Mouse (Mus musculus) lung, embryonic 14.5 days (tissue): ENCODE measurements around the gene Pirt. TPM values are rescaled to one million over a fixed set of nuclear protein-coding genes. Genes with fewer than 3 reads are reported as not detected.

Source experiments
- ATAC-seq: fragments of 200-750 bp; cut with Nextera tagmentation; 2 replicates; pipeline ENCODE4 v1.8.0; 2017; ENCODE audit warnings: mild to moderate bottlenecking, moderate TSS enrichment, moderate library complexity; ENCODE audit not compliant: insufficient read depth
- DNase-seq: peaks from one replicate; pipeline ENCODE4 v3.0.0-alpha.2; 2015
- H3K27ac ChIP-seq: fragments of 300-500 bp; sonication (generic); 2 replicates; pipeline ENCODE4 v1.5.1; 2014; ENCODE audit warnings: low read depth, mild to moderate bottlenecking, moderate library complexity
- H3K27me3 ChIP-seq: fragments of 300-500 bp; sonication (generic); 2 replicates; pipeline ENCODE4 v1.6.1; 2014; ENCODE audit warnings: low read length, control low read depth; ENCODE audit not compliant: insufficient read depth
- H3K36me3 ChIP-seq: fragments of 300-500 bp; sonication (generic); 2 replicates; pipeline ENCODE4 v1.6.1; 2014; ENCODE audit warnings: control low read depth; ENCODE audit not compliant: insufficient read depth
- H3K4me1 ChIP-seq: fragments of 300-500 bp; sonication (generic); 2 replicates; pipeline ENCODE4 v1.6.1; 2014; ENCODE audit warnings: antibody characterized with exemption, control low read depth; ENCODE audit not compliant: insufficient read depth
- H3K4me2 ChIP-seq: fragments of 300-500 bp; sonication (generic); 2 replicates; pipeline ENCODE4 v1.6.1; 2014; ENCODE audit warnings: mild to moderate bottlenecking
- H3K4me3 ChIP-seq: fragments of 300-500 bp; sonication (generic); 2 replicates; pipeline ENCODE4 v1.5.1; 2014; ENCODE audit warnings: low read depth, low read length
- H3K9ac ChIP-seq: fragments of 300-500 bp; sonication (generic); 2 replicates; pipeline ENCODE4 v1.6.1; 2014
- H3K9me3 ChIP-seq: fragments of 300-500 bp; sonication (generic); 2 replicates; pipeline ENCODE4 v1.6.1; 2016; ENCODE audit warnings: low read depth, low read length, control low read depth
- CTCF ChIP-seq: IDR thresholded peaks from 2 replicates; pipeline ENCODE4 v1.5.1; 2016; ENCODE audit warnings: antibody characterized with exemption, low read depth
- WGBS: fragments of 180-500 bp; shearing (Covaris S2); extraction: QIAGEN DNeasy Blood & Tissue Kit; methylation state at CpG from one replicate; pipeline ENCODE4 v1.1.7; 2014; 5-methylcytosine and 5-hydroxymethylcytosine counted together
- polyA plus RNA-seq: library from polyadenylated mRNA; unstranded; fragments of >200 nt; fragmentation: Nextera tagmentation; extraction: Ambion mirVana; gene quantifications from 2 replicates; pipeline ENCODE4 v1.2.1, GENCODE M21; 2014

Gene Pirt
- polyA plus RNA-seq, 1 experiment from 2014 or later = 0.29 TPM

DNA sequence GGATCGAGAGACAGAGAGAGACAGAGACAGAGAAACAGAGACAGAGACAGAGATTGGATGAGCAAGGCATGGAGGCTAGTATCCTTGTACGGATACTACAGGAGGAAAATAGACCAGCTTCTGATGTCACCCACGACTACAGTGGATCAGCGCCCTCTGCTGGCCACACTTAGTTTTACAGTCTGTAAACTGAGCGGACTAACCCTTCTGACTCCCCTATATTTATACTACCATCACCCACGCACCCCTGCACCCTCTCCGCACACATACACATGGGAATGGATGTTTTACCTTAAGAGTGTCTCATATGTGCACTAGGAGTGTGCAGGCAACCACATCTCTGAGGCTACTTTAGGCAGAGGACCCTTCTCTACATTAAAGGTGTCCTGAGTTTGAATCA, 12.4 kb upstream of the Pirt start:
- peak; percentile 85 for TF ChIP-seq CTCF
- Histone ChIP-seq H3K27me3 (no peaks in the 10 kb centered on the region), H3K36me3 (no peaks in the 10 kb centered on the region), H3K4me3 (no peak overlapping the region), H3K4me2 (no peak overlapping the region), H3K9ac (no peak overlapping the region), H3K4me1 (no peaks in the 10 kb centered on the region), H3K27ac (no peak overlapping the region), H3K9me3 (no peaks in the 10 kb centered on the region)
- peak; percentile 88 for DNase-seq
- WGBS = 15% methylated on average over 7 of the region's 7 CpGs
- no peak for ATAC-seq

DNA sequence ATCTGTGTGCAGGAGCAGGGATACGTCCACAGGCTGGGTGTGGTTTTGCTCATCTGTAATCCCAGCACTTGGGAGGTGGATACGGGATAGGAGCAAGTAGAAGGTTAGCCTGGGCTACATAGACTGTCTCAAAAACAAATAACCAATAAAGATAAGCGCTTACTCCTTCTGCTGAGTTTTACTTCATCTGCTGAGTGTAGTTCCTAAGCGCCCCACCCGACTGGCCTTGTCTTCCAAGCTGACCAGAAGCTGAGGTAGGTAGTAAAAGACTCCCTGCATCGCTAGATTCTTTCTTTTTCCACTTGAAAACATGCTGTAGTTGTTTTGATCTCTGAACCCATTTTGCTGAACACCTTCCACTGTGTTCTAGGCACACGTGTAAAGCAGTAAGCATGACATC, 9.0 kb upstream of the Pirt start:
- H3K27me3 ChIP-seq = no peaks in the 10 kb centered on the region
- H3K9me3 ChIP-seq = no peaks in the 10 kb centered on the region
- no peak overlapping the region for H3K9ac ChIP-seq
- TF ChIP-seq CTCF = no peak
- H3K4me2 ChIP-seq = no peak overlapping the region
- H3K27ac ChIP-seq = no peak overlapping the region
- no peaks in the 10 kb centered on the region for H3K36me3 ChIP-seq
- WGBS = 86% methylated on average over 7 of the region's 7 CpGs
- ATAC-seq (no peak), DNase-seq (no peak)
- no peaks in the 10 kb centered on the region for H3K4me1 ChIP-seq
- H3K4me3 ChIP-seq = no peak overlapping the region

DNA sequence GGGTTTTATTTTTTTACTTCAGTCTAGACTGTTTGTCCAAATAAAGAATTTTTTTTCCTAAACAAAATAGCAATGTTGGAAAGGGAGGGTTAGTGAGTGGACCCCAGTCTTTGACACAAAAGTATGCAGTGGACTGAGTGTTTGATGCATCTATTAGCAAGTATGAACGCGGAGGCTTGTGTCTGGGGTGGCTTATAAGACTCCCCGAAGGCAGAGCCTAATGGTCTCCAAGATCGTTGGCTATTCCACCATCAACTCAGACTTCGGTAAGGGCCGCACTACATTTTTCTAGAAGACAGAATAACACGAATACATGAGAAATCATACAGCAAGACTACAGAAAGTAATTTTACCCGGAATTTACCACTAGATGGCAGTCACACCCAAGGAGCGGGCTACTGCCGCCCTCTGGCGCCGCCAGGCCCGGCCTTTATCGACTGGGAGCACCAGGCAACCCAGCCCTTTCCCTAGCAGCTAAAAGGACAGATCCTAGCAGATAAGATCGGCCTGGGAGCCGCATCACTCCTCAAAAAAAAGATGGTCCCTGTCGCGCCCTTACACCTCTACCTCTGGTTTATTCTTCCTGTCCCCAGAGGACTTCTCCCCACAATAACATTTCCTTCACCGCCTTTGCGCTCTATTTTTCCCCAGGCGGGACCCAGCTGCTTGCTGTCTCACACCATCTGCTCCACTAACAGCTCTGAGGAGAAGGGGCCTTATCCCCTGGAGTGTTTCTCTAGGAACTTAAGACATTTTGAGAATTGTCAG, 6.0 kb upstream of the Pirt start:
- WGBS = 12% methylated on average over 21 of the region's 21 CpGs
- Histone ChIP-seq H3K27me3 (no peaks in the 10 kb centered on the region), H3K4me1 (no peaks in the 10 kb centered on the region), H3K4me2 (peak overlapping the region; percentile 51), H3K27ac (no peak overlapping the region), H3K36me3 (no peaks in the 10 kb centered on the region), H3K9ac (0 out of 2 replicates have a peak overlapping the region, but pooled peaks have one; percentile 36), H3K4me3 (no peak overlapping the region), H3K9me3 (no peaks in the 10 kb centered on the region)
- ATAC-seq (peak; percentile 87), DNase-seq (peak; percentile 96)
- TF ChIP-seq CTCF = peak; percentile 87

DNA sequence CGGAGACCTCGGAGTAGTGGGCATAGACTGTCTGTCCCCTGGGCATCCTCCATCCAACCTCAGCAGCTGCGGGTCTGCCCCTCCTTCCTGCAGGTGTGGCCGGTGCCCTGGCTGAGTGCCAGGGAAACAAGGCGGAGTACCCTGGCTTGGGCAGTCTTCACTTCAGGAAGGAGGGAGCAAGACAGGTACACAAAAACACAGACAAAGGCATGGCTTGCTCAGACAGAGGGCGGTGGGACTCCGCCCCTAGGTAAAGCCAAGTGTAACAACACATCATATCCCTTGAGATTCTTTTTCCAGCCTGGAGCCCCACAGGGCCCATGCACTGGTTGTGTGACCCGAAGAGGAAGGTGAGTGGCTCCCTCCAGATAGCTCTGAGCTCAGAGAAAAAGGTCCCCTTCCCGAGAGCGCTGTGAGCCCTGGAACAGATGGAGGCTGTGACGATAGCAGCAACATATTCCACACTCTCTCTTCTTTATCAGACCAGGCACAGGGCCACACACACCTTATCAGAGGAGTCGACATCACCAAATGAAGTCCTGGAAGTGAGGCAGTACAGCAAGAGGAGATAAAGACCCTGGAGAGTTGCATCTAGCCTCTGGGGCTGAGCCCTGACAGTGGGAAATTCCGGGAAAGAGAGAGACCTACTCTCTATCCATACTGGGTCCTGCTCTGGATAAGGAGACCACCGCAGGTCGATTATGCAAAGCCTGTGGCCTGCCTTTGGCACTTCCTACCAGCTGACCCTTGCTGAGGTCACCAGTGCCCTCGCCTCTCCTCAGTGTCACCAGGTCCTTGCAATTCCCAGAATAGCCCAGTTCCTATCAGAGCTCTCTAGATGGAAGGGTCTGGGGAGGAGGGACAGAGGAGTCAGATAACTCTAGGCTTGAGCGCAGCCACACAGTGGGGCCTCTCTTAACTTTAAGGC, 1.0 kb downstream of the Pirt start:
- ATAC-seq (peak; percentile 31), DNase-seq (peak; percentile 30)
- H3K27me3 ChIP-seq = no peaks in the 10 kb centered on the region
- no peaks in the 10 kb centered on the region for H3K36me3 ChIP-seq
- H3K4me1 ChIP-seq = no peaks in the 10 kb centered on the region
- WGBS = 32% methylated on average over 17 of the region's 17 CpGs
- H3K4me2 ChIP-seq = peak overlapping the region; percentile 3; the same call in 1 of the 2 replicates
- TF ChIP-seq CTCF = no peak
- H3K9me3 ChIP-seq = no peaks in the 10 kb centered on the region
- H3K4me3 ChIP-seq = no peak overlapping the region
- H3K27ac ChIP-seq = 0 out of 2 replicates have a peak overlapping the region, but pooled peaks have one; percentile 2
- H3K9ac ChIP-seq = no peak overlapping the region

DNA sequence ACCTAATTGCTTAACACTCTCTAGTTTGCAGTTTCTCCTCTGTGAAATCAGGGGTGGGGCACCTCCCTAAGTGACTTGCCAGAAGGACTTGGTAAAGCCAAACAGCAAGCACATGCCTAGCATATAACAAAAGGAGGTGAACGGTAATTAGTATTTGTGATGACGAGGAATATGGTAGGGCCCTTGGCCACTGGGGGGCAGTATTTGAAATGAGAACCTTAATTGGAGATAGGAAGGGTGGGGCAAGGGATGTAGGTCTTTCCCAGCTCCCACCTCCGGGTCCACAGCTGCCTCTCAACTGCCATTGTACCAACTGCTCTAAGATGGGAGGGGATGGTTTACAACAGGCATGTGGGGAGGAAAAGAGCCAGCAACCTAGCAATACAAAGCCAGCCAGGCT, 2.5 kb downstream of the Pirt start:
- peak; percentile 59 for TF ChIP-seq CTCF
- no peak overlapping the region for H3K4me3 ChIP-seq
- no peak overlapping the region for H3K9ac ChIP-seq
- peak; percentile 66 for DNase-seq
- H3K27me3 ChIP-seq = no peaks in the 10 kb centered on the region
- 25% methylated on average over 3 of the region's 3 CpGs for WGBS
- H3K4me2 ChIP-seq = no peak overlapping the region
- no peaks in the 10 kb centered on the region for H3K4me1 ChIP-seq
- H3K36me3 ChIP-seq = no peaks in the 10 kb centered on the region
- ATAC-seq = no peak
- no peak overlapping the region for H3K27ac ChIP-seq
- H3K9me3 ChIP-seq = no peaks in the 10 kb centered on the region

DNA sequence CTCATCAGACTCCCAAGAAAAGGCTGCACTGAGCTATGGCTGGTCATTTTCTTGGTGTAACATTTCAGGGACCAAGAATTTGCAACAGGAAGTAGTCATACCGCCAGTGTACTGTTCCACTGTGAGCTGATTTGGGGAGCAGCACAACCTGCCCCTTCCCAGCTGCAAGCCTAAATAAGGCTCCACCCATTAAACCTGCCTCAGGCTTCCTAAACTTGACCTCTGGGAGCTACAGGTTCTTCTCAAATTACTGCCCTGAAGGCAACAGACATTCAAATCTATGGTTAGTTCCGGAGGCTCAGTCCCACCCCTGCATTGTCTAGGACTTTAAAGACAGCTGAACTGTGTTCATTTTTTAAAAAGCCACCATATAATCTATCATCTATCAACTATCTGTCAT, 8.2 kb downstream of the Pirt start:
- no peaks in the 10 kb centered on the region for H3K4me1 ChIP-seq
- no peaks in the 10 kb centered on the region for H3K27me3 ChIP-seq
- no peak overlapping the region for H3K4me2 ChIP-seq
- TF ChIP-seq CTCF = no peak
- H3K27ac ChIP-seq = no peak overlapping the region
- H3K4me3 ChIP-seq = no peak overlapping the region
- DNase-seq (no peak), ATAC-seq (no peak)
- H3K9ac ChIP-seq = no peak overlapping the region
- H3K36me3 ChIP-seq = no peaks in the 10 kb centered on the region
- H3K9me3 ChIP-seq = no peaks in the 10 kb centered on the region
- 55% methylated on average over 2 of the region's 2 CpGs for WGBS

DNA sequence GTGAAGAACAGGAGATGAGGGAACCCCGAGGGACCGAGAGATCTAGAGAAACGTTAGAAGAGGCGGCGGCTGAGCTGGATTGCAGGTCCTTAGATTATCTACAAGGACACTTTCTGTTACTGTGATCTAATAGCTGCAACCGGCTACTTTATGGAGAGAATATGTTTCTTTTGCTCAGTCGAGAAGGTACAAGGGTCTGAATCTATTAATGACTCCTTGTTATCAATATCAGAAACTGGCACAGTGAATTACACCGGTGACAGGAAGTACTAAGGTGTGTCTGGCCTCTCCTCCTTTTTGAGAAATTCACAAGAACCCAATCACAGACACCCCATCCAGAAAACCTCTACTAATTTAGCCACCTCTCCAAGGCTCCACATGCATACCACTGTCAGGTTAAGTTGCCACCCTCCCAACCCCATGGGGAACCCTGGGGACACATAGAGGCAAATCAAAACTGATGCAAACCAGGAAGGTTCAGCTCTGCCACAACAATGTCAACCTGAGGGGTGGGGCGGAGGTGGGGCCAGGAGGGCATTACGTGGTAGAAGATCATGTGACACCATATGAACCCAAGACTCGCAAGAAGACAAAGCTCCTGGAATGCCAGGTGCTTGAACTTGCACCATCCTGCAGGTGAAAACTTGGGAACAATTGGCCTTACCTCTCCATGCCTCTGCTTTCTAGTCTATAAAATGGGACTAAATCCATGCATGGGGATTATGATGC, 12.5 kb downstream of the Pirt start:
- TF ChIP-seq CTCF = no peak

More for the DNA sequence above, 12.5 kb downstream of the Pirt start:
- H3K9ac ChIP-seq = no peak overlapping the region
- WGBS = 69% methylated on average over 11 of the region's 11 CpGs
- DNase-seq (no peak), ATAC-seq (no peak)
- no peak overlapping the region for H3K4me2 ChIP-seq
- H3K9me3 ChIP-seq = no peaks in the 10 kb centered on the region
- H3K36me3 ChIP-seq = no peaks in the 10 kb centered on the region
- no peaks in the 10 kb centered on the region for H3K27me3 ChIP-seq
- no peak overlapping the region for H3K27ac ChIP-seq
- H3K4me3 ChIP-seq = no peak overlapping the region
- H3K4me1 ChIP-seq = no peaks in the 10 kb centered on the region
